ENCODE assay signal across 8 mouse cellular contexts in the genomic region with DNA sequence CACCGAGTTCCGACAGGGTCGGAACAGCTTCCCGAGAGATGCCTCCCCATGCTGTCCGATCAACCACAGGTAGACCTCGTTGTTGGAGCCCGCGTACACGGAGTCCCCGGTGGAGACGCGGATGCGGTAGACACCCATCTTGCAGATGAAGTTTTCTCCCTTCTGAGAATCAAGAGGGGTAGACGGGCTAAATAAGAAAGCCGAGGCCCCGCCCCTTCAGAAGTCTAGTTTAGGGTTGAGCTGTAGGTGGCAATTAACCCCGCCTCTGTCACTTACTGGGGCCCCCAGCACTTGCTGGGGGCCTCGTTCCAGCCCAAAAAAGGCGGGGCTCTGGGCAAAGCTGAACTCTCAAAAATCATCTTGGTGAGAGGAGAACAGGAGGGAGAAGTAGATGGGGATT. TPM values are rescaled to one million over a fixed set of nuclear protein-coding genes. Genes with fewer than 3 reads are reported as not detected.
DNase-seq lines count a peak whose midpoint lies in the region; ATAC-seq lines count a peak whose summit lies in the region.

A gene (minus strand): TSS at position 164 of the 400 bp plus-strand sequence.

- ATAC-seq in kidney, embryonic 15.5 days (replicated peaks; ENCODE audit: low FRiP score) = no peak
- ATAC-seq in forebrain, embryonic 15.5 days (replicated peaks) = no peak
- no peak for ATAC-seq in neural tube, embryonic 13.5 days (ENCODE audit: low read depth)

- H3K4me3 ChIP-seq in kidney, embryonic 15.5 days (replicated peaks) = peak within 1 kb of the TSS; percentile 40
- peak within 1 kb of the TSS; percentile 4; the same call in 1 of the 2 replicates for H3K4me3 ChIP-seq in forebrain, embryonic 15.5 days
- peak within 1 kb of the TSS; percentile 23 for H3K4me3 ChIP-seq in neural tube, embryonic 13.5 days

- peaks cover 12% of the 10 kb centered on the region for H3K4me1 ChIP-seq in kidney, embryonic 15.5 days
- peaks cover 8% of the 10 kb centered on the region for H3K4me1 ChIP-seq in forebrain, embryonic 15.5 days
- peaks cover 11% of the 10 kb centered on the region for H3K4me1 ChIP-seq in neural tube, embryonic 13.5 days (replicated peaks)

- no peaks in the 10 kb centered on the region for H3K36me3 ChIP-seq in kidney, embryonic 15.5 days
- no peaks in the 10 kb centered on the region for H3K36me3 ChIP-seq in forebrain, embryonic 15.5 days
- H3K36me3 ChIP-seq in neural tube, embryonic 13.5 days = no peaks in the 10 kb centered on the region

- 0 out of 2 replicates have a peak within 1 kb of the TSS, but pooled peaks have one; percentile 11 for H3K9ac ChIP-seq in kidney, embryonic 15.5 days
- no peak within 1 kb of the TSS for H3K9ac ChIP-seq in forebrain, embryonic 15.5 days (replicated peaks)
- H3K9ac ChIP-seq in neural tube, embryonic 13.5 days = no peak within 1 kb of the TSS

- WGBS in kidney, embryonic 15.5 days = under 1% methylated on average over 19 of the region's 19 CpGs
- WGBS in forebrain, embryonic 15.5 days = under 1% methylated on average over 19 of the region's 19 CpGs
- under 1% methylated on average over 19 of the region's 19 CpGs for WGBS in neural tube, embryonic 13.5 days

- peak within 1 kb of the TSS; percentile 72 for H3K4me2 ChIP-seq in kidney, embryonic 15.5 days
- H3K4me2 ChIP-seq in forebrain, embryonic 15.5 days (replicated peaks) = peak within 1 kb of the TSS; percentile 30
- peak within 1 kb of the TSS; percentile 52 for H3K4me2 ChIP-seq in neural tube, embryonic 13.5 days

- DNase-seq in kidney, adult 18-20 months = no peak
- peak; percentile 46 for DNase-seq in liver
- no peak for DNase-seq in testis, postnatal 14 days (ENCODE audit: low spot score)
- no peak for DNase-seq in adrenal gland, adult 2 months
- DNase-seq in urinary bladder, postnatal 36 days (ENCODE audit: low spot score in 2 of 2) = no peak

- H3K27me3 ChIP-seq in kidney, embryonic 15.5 days = peaks cover 66% of the 10 kb centered on the region
- peaks cover 31% of the 10 kb centered on the region for H3K27me3 ChIP-seq in forebrain, embryonic 15.5 days
- H3K27me3 ChIP-seq in neural tube, embryonic 13.5 days = peaks cover 53% of the 10 kb centered on the region

- H3K27ac ChIP-seq in kidney, embryonic 15.5 days = no peak within 1 kb of the TSS
- H3K27ac ChIP-seq in forebrain, embryonic 15.5 days (replicated peaks) = no peak within 1 kb of the TSS
- H3K27ac ChIP-seq in neural tube, embryonic 13.5 days (replicated peaks) = no peak within 1 kb of the TSS

- no peaks in the 10 kb centered on the region for H3K9me3 ChIP-seq in kidney, embryonic 15.5 days (replicated peaks)
- no peaks in the 10 kb centered on the region for H3K9me3 ChIP-seq in forebrain, embryonic 15.5 days
- no peaks in the 10 kb centered on the region for H3K9me3 ChIP-seq in neural tube, embryonic 13.5 days

RNA-seq across cellular contexts. Expression of the gene that starts here (rescaled TPM):
- 1.1 and 2.0 TPM in 2 replicates for polyA plus RNA-seq in kidney, embryonic 15.5 days (2015; fragmentation: Nextera tagmentation; extraction: Ambion mirVana)
- not detected in 2 replicates for polyA plus RNA-seq in forebrain, embryonic 15.5 days (2015; fragmentation: Nextera tagmentation; extraction: Ambion mirVana)
- polyA plus RNA-seq in neural tube, embryonic 13.5 days (2015; fragmentation: Nextera tagmentation; extraction: Ambion mirVana) = 0.28 TPM in 1 of 2 replicates, not detected in the other
- 1 to 10 TPM; 2.8 to 6.8 TPM for total RNA-seq in adrenal gland, adult 2 months (2021)
- 1.1 and 2.7 TPM in 2 replicates for polyA plus RNA-seq in adrenal gland, adult 2 months (2012; rRNA removed)
